Comparison of ENCODE assay signal across 9 mouse cellular contexts in genomic region chr13:96389301-96389700, GRCm38 (mm10). TPM values are rescaled to one million over a fixed set of nuclear protein-coding genes. Genes with fewer than 3 reads are reported as not detected.
DNase-seq lines count a peak whose midpoint lies in the region; ATAC-seq and TF ChIP-seq lines count a peak whose summit lies in the region.
"Had no signal": no experiment of that assay in that cellular context is flagged by ENCODE, and none has a peak within 500 bp of the region (broad histone marks: within the 10 kb centered on the region; RNA-seq: fewer than 3 reads in every experiment).

No protein-coding gene starts in this region.

- WGBS in cerebellum, adult 2 months: 7% methylated on average over 2 of the region's 2 CpGs
- 27% methylated on average over 2 of the region's 2 CpGs for WGBS in limb, embryonic 14.5 days
- 17% methylated on average over 2 of the region's 2 CpGs for WGBS in stomach, postnatal 0 days

- peak overlapping the region; percentile 60 for H3K9ac ChIP-seq in limb, embryonic 14.5 days (ENCODE audit: low read depth, low read length, severe bottlenecking)
- H3K9ac ChIP-seq in stomach, postnatal 0 days (ENCODE audit: low read length): peak overlapping the region; percentile 35; the same call in 1 of the 2 replicates

- no peak for TF ChIP-seq EP300 in stomach, postnatal 0 days (optimal IDR thresholded peaks at IDR 0.05)

- no peak for TF ChIP-seq POLR2A in cerebellum, adult 2 months (IDR thresholded peaks at IDR 0.05; ENCODE audit: borderline replicate concordance, insufficient read depth, low read length)
- no peak for TF ChIP-seq POLR2A in testis, adult 2 months (IDR thresholded peaks at IDR 0.05; ENCODE audit: control insufficient read depth, low read depth, low read length)
- no peak for TF ChIP-seq POLR2A in limb, embryonic 14.5 days (IDR thresholded peaks at IDR 0.05; ENCODE audit: borderline replicate concordance, extremely low read depth, insufficient read depth, insufficient read length)

- TF ChIP-seq CTCF in cerebellum, adult 2 months (IDR thresholded peaks at IDR 0.05; ENCODE audit: borderline replicate concordance, insufficient read depth, low read depth, low read length): no peak
- TF ChIP-seq CTCF in testis, adult 2 months (IDR thresholded peaks at IDR 0.05; ENCODE audit: control insufficient read depth, insufficient read depth, insufficient replicate concordance, low read depth, low read length): no peak
- peak; percentile 20; the same call in 1 of the 2 replicates for TF ChIP-seq CTCF in stomach, postnatal 0 days (IDR thresholded peaks at IDR 0.05; ENCODE audit: low read depth)

- H3K4me1 ChIP-seq in cerebellum, adult 2 months (ENCODE audit: control insufficient read depth, insufficient read depth, low read length): no peaks in the 10 kb centered on the region; the same call in 1 of the 2 replicates
- peaks cover 3% of the 10 kb centered on the region for H3K4me1 ChIP-seq in testis, adult 2 months (ENCODE audit: control insufficient read depth, insufficient read depth, low read length)
- peaks cover 8% of the 10 kb centered on the region for H3K4me1 ChIP-seq in limb, embryonic 14.5 days (ENCODE audit: control insufficient read depth, insufficient read depth, low read length)
- 0 out of 2 replicates have a peak, but pooled peaks cover 2% of the 10 kb centered on the region for H3K4me1 ChIP-seq in stomach, postnatal 0 days (replicated peaks; ENCODE audit: control insufficient read depth, insufficient read depth)

- H3K4me3 ChIP-seq in cerebellum, adult 2 months (replicated peaks; ENCODE audit: insufficient read depth, low read depth, low read length): peak overlapping the region; percentile 87
- peak overlapping the region; percentile 34 for H3K4me3 ChIP-seq in testis, adult 2 months (ENCODE audit: control insufficient read depth, low read depth, low read length)
- peak overlapping the region; percentile 64 for H3K4me3 ChIP-seq in limb, embryonic 14.5 days (replicated peaks; ENCODE audit: low read length)
- H3K4me3 ChIP-seq in stomach, postnatal 0 days (ENCODE audit: low read depth, low read length): peak overlapping the region; percentile 85; the same call in 1 of the 2 replicates

- ATAC-seq in cerebellum, adult (ENCODE audit: insufficient number of reproducible peaks, low FRiP score, low TSS enrichment): no peak
- no peak for ATAC-seq in limb, embryonic 14.5 days (ENCODE audit: low FRiP score, low read depth)
- no peak for ATAC-seq in stomach, postnatal 0 days (ENCODE audit: low FRiP score, low TSS enrichment)

- peaks cover 2% of the 10 kb centered on the region for H3K36me3 ChIP-seq in testis, adult 2 months (ENCODE audit: control insufficient read depth, insufficient read depth, low read length)
- peaks cover 40% of the 10 kb centered on the region for H3K36me3 ChIP-seq in limb, embryonic 14.5 days (ENCODE audit: control insufficient read depth, insufficient read depth, low read length)
- H3K36me3 ChIP-seq in stomach, postnatal 0 days (ENCODE audit: control insufficient read depth, insufficient read depth, low read length): peaks cover 6% of the 10 kb centered on the region; the same call in 1 of the 2 replicates

- H3K27ac ChIP-seq in cerebellum, adult 2 months (ENCODE audit: insufficient read depth, low read length): no peak overlapping the region
- H3K27ac ChIP-seq in testis, adult 2 months (ENCODE audit: control insufficient read depth, insufficient read depth, low read depth, low read length): no peak overlapping the region
- no peak overlapping the region for H3K27ac ChIP-seq in limb, embryonic 14.5 days (replicated peaks; ENCODE audit: low read depth, low read length)
- no peak overlapping the region for H3K27ac ChIP-seq in stomach, postnatal 0 days (replicated peaks)

- no peaks in the 10 kb centered on the region for H3K27me3 ChIP-seq in cerebellum, adult 2 months (ENCODE audit: control insufficient read depth, insufficient read depth, low read length)
- H3K27me3 ChIP-seq in testis, adult 2 months (ENCODE audit: control insufficient read depth, insufficient read depth, low read length): no peaks in the 10 kb centered on the region
- no peaks in the 10 kb centered on the region for H3K27me3 ChIP-seq in limb, embryonic 14.5 days (ENCODE audit: control insufficient read depth, insufficient read depth, low read length)
- H3K27me3 ChIP-seq in stomach, postnatal 0 days (ENCODE audit: control insufficient read depth, insufficient read depth, low read length): no peaks in the 10 kb centered on the region

- peak overlapping the region; percentile 73 for H3K4me2 ChIP-seq in limb, embryonic 14.5 days (replicated peaks; ENCODE audit: low read depth, low read length, severe bottlenecking)
- peak overlapping the region; percentile 72 for H3K4me2 ChIP-seq in stomach, postnatal 0 days (replicated peaks; ENCODE audit: low read depth)

- no peak for DNase-seq in cerebellum, adult 2 months
- no peak for DNase-seq in testis, postnatal 14 days (ENCODE audit: low spot score)
- no peak for DNase-seq in limb, embryonic 14.5 days (ENCODE audit: low spot score)
- no peak for DNase-seq in stomach, postnatal 0 days (ENCODE audit: low spot score)
- no peak for DNase-seq in adipocyte (ENCODE audit: low spot score)
- DNase-seq in ovary, postnatal 36 days (ENCODE audit: low spot score): no peak
- DNase-seq: lung, postnatal 10 days had no signal

- no peaks in the 10 kb centered on the region for H3K9me3 ChIP-seq in limb, embryonic 14.5 days (ENCODE audit: control insufficient read depth, low read length)
- no peaks in the 10 kb centered on the region for H3K9me3 ChIP-seq in stomach, postnatal 0 days (ENCODE audit: control insufficient read depth, low read length)

RNA-seq across cellular contexts. Expression of gene Poc5, which starts 1.2 kb away (rescaled TPM):
- polyA plus RNA-seq in cerebellum, adult 2 months (2012; rRNA removed): 20.4 and 22.7 TPM in 2 replicates
- 16.2 and 16.6 TPM in 2 replicates for polyA plus RNA-seq in testis, adult 2 months (2012; rRNA removed)
- 12.0 and 12.8 TPM in 2 replicates for polyA plus RNA-seq in limb, embryonic 14.5 days (2012; rRNA removed)
- 15.7 and 16.9 TPM in 2 replicates for polyA plus RNA-seq in limb, embryonic 14.5 days (2014; fragmentation: Nextera tagmentation; extraction: Ambion mirVana)
- polyA plus RNA-seq in stomach, postnatal 0 days (2015; fragmentation: Nextera tagmentation; extraction: Ambion mirVana): 5.1 and 6.4 TPM in 2 replicates

Comparison
In these comparisons a context has a peak if more than half of its experiments do, and no peak if none do; other contexts are left out.
1. H3K4me3 ChIP-seq: peak in every context shown above with its lines; median percentile 87 in cerebellum, adult 2 months; 85 in stomach, postnatal 0 days; 64 in limb, embryonic 14.5 days; 34 in testis, adult 2 months.